Mouse (Mus musculus): ENCODE measurements around the gene Yap1. TPM values are rescaled to one million over a fixed set of nuclear protein-coding genes. Genes with fewer than 3 reads are reported as not detected.

Yap1 gene
- total and polyA plus RNA-seq, 2 experiments from 2014 or later, result 4.1 to 15.8 TPM

GRCm38 (mm10) chr9:7947946-7948345 is 56.5 kb downstream of the Yap1 start:
- no peak overlapping the region for H3K4me2 ChIP-seq (ENCODE audit: low read depth, low read length, poor library complexity, severe bottlenecking)
- DNase-seq (ENCODE audit: low spot score) (no peak), ATAC-seq (ENCODE audit: low FRiP score) (no peak)
- no peaks in the 10 kb centered on the region for H3K4me1 ChIP-seq (ENCODE audit: insufficient read depth, low read length)
- no peak overlapping the region for H3K4me3 ChIP-seq (ENCODE audit: low read depth, low read length)
- no peaks in the 10 kb centered on the region for H3K27me3 ChIP-seq (ENCODE audit: insufficient read depth, low read length)
- WGBS, result 83% methylated on average over 4 of the region's 4 CpGs
- TF ChIP-seq CTCF (IDR thresholded peaks at IDR 0.05), result no peak
- H3K9me3 ChIP-seq (ENCODE audit: low read length), result no peaks in the 10 kb centered on the region
- H3K36me3 ChIP-seq (ENCODE audit: insufficient read depth, low read length), result no peaks in the 10 kb centered on the region
- no peak overlapping the region for H3K9ac ChIP-seq (replicated peaks; ENCODE audit: low read length, poor library complexity, severe bottlenecking)
- H3K27ac ChIP-seq (ENCODE audit: low read depth, low read length), result no peak overlapping the region

GRCm38 (mm10) chr9:7943796-7944462 is 60.5 kb downstream of the Yap1 start:
- Histone ChIP-seq H3K27ac (ENCODE audit: low read depth, low read length) (no peak overlapping the region), H3K9me3 (ENCODE audit: low read length) (no peaks in the 10 kb centered on the region), H3K9ac (replicated peaks; ENCODE audit: low read length, poor library complexity, severe bottlenecking) (no peak overlapping the region), H3K4me3 (ENCODE audit: low read depth, low read length) (no peak overlapping the region), H3K36me3 (ENCODE audit: insufficient read depth, low read length) (no peaks in the 10 kb centered on the region), H3K27me3 (ENCODE audit: insufficient read depth, low read length) (no peaks in the 10 kb centered on the region), H3K4me1 (ENCODE audit: insufficient read depth, low read length) (no peaks in the 10 kb centered on the region), H3K4me2 (ENCODE audit: low read depth, low read length, poor library complexity, severe bottlenecking) (no peak overlapping the region)
- no peak for TF ChIP-seq CTCF (IDR thresholded peaks at IDR 0.05)
- no peak for ATAC-seq (ENCODE audit: low FRiP score)
- 89% methylated on average over 7 of the region's 7 CpGs for WGBS
- DNase-seq (ENCODE audit: low spot score), result no peak

- DNase-seq (ENCODE audit: low spot score), result no peak
- no peak for TF ChIP-seq CTCF (IDR thresholded peaks at IDR 0.05)
- WGBS, result 94% methylated on average over 8 of the region's 8 CpGs
Observed at GRCm38 (mm10) chr9:7942701-7943100, 61.7 kb downstream of the Yap1 start.

GRCm38 (mm10) chr9:7940075-7940474 is 64.3 kb downstream of the Yap1 start:
- no peaks in the 10 kb centered on the region for H3K4me1 ChIP-seq (ENCODE audit: insufficient read depth, low read length)
- H3K9ac ChIP-seq (replicated peaks; ENCODE audit: low read length, poor library complexity, severe bottlenecking), result no peak overlapping the region
- ATAC-seq (ENCODE audit: low FRiP score), result no peak
- no peak for DNase-seq (ENCODE audit: low spot score)
- H3K4me2 ChIP-seq (ENCODE audit: low read depth, low read length, poor library complexity, severe bottlenecking), result no peak overlapping the region
- no peaks in the 10 kb centered on the region for H3K36me3 ChIP-seq (ENCODE audit: insufficient read depth, low read length)
- no peaks in the 10 kb centered on the region for H3K27me3 ChIP-seq (ENCODE audit: insufficient read depth, low read length)
- no peaks in the 10 kb centered on the region for H3K9me3 ChIP-seq (ENCODE audit: low read length)
- WGBS, result 96% methylated on average over 4 of the region's 4 CpGs
- H3K4me3 ChIP-seq (ENCODE audit: low read depth, low read length), result no peak overlapping the region
- TF ChIP-seq CTCF (IDR thresholded peaks at IDR 0.05), result no peak
- no peak overlapping the region for H3K27ac ChIP-seq (ENCODE audit: low read depth, low read length)

More at GRCm38 (mm10) chr9:7942701-7943100, 61.7 kb downstream of the Yap1 start:
- H3K9me3 ChIP-seq (ENCODE audit: low read length), result no peaks in the 10 kb centered on the region
- no peak overlapping the region for H3K27ac ChIP-seq (ENCODE audit: low read depth, low read length)
- no peak overlapping the region for H3K4me3 ChIP-seq (ENCODE audit: low read depth, low read length)
- no peaks in the 10 kb centered on the region for H3K4me1 ChIP-seq (ENCODE audit: insufficient read depth, low read length)
- no peak overlapping the region for H3K4me2 ChIP-seq (ENCODE audit: low read depth, low read length, poor library complexity, severe bottlenecking)
- no peak overlapping the region for H3K9ac ChIP-seq (replicated peaks; ENCODE audit: low read length, poor library complexity, severe bottlenecking)
- H3K36me3 ChIP-seq (ENCODE audit: insufficient read depth, low read length), result no peaks in the 10 kb centered on the region
- no peaks in the 10 kb centered on the region for H3K27me3 ChIP-seq (ENCODE audit: insufficient read depth, low read length)
- no peak for ATAC-seq (ENCODE audit: low FRiP score)

GRCm38 (mm10) chr9:7934419-7934818 is 70.0 kb downstream of the Yap1 start:
- no peak overlapping the region for H3K9ac ChIP-seq (replicated peaks; ENCODE audit: low read length, poor library complexity, severe bottlenecking)
- TF ChIP-seq CTCF (IDR thresholded peaks at IDR 0.05), result no peak
- WGBS, result 96% methylated on average over 10 of the region's 10 CpGs
- H3K4me1 ChIP-seq (ENCODE audit: insufficient read depth, low read length), result no peaks in the 10 kb centered on the region
- H3K9me3 ChIP-seq (ENCODE audit: low read length), result 0 out of 2 replicates have a peak, but pooled peaks cover 3% of the 10 kb centered on the region
- no peak overlapping the region for H3K4me2 ChIP-seq (ENCODE audit: low read depth, low read length, poor library complexity, severe bottlenecking)
- H3K36me3 ChIP-seq (ENCODE audit: insufficient read depth, low read length), result no peaks in the 10 kb centered on the region
- no peaks in the 10 kb centered on the region for H3K27me3 ChIP-seq (ENCODE audit: insufficient read depth, low read length)
- DNase-seq (ENCODE audit: low spot score), result no peak
- no peak overlapping the region for H3K27ac ChIP-seq (ENCODE audit: low read depth, low read length)
- H3K4me3 ChIP-seq (ENCODE audit: low read depth, low read length), result no peak overlapping the region
- ATAC-seq (ENCODE audit: low FRiP score), result no peak

- DNase-seq (ENCODE audit: low spot score), result no peak
- Histone ChIP-seq H3K9me3 (ENCODE audit: low read length) (0 out of 2 replicates have a peak, but pooled peaks cover 3% of the 10 kb centered on the region), H3K4me3 (ENCODE audit: low read depth, low read length) (no peak overlapping the region), H3K4me1 (ENCODE audit: insufficient read depth, low read length) (no peaks in the 10 kb centered on the region), H3K27me3 (ENCODE audit: insufficient read depth, low read length) (no peaks in the 10 kb centered on the region), H3K9ac (replicated peaks; ENCODE audit: low read length, poor library complexity, severe bottlenecking) (no peak overlapping the region), H3K4me2 (ENCODE audit: low read depth, low read length, poor library complexity, severe bottlenecking) (no peak overlapping the region), H3K36me3 (ENCODE audit: insufficient read depth, low read length) (no peaks in the 10 kb centered on the region), H3K27ac (ENCODE audit: low read depth, low read length) (no peak overlapping the region)
- no peak for TF ChIP-seq CTCF (IDR thresholded peaks at IDR 0.05)
- ATAC-seq (ENCODE audit: low FRiP score), result 0 out of 2 replicates have a peak, but pooled peaks have one; percentile 6
- 80% methylated on average over 6 of the region's 6 CpGs for whole genome bisulfite sequencing
Observed at GRCm38 (mm10) chr9:7929552-7929951, 74.8 kb downstream of the Yap1 start.

Data from midbrain, postnatal 0 days (tissue).